Mouse (Mus musculus): ENCODE results near the gene Cactin. TPM values are rescaled to one million over a fixed set of nuclear protein-coding genes. Genes with fewer than 3 reads are reported as not detected.

Cactin gene
- polyA plus RNA-seq, 1 experiment from 2014 or later = 30.5 TPM

- Histone ChIP-seq H3K4me3 (ENCODE audit: low read depth, low read length) (no peak overlapping the region), H3K9me3 (replicated peaks; ENCODE audit: control insufficient read depth, low read length) (no peaks in the 10 kb centered on the region), H3K4me1 (ENCODE audit: control insufficient read depth, insufficient read depth, low read length) (no peaks in the 10 kb centered on the region), H3K9ac (replicated peaks; ENCODE audit: low read length) (no peak overlapping the region), H3K36me3 (replicated peaks; ENCODE audit: control insufficient read depth, insufficient read depth, low read depth, low read length) (peaks cover 15% of the 10 kb centered on the region), H3K27me3 (ENCODE audit: control insufficient read depth, insufficient read depth, low read length) (no peaks in the 10 kb centered on the region), H3K4me2 (ENCODE audit: low read depth, low read length) (no peak overlapping the region), H3K27ac (replicated peaks; ENCODE audit: low read depth, low read length) (no peak overlapping the region)
- ATAC-seq (replicated peaks; ENCODE audit: insufficient number of reproducible peaks, low FRiP score, low TSS enrichment, low read depth) (no peak), DNase-seq (ENCODE audit: low spot score) (peak; percentile 65)
- WGBS = 24% methylated on average over 6 of the region's 9 CpGs
Observed at GRCm38 (mm10) chr10:81304597-81305238, 16.2 kb upstream of the Cactin start.

- H3K27ac ChIP-seq (replicated peaks; ENCODE audit: low read depth, low read length) = no peak overlapping the region
- no peak overlapping the region for H3K9ac ChIP-seq (replicated peaks; ENCODE audit: low read length)
- no peaks in the 10 kb centered on the region for H3K9me3 ChIP-seq (replicated peaks; ENCODE audit: control insufficient read depth, low read length)
- H3K27me3 ChIP-seq (ENCODE audit: control insufficient read depth, insufficient read depth, low read length) = no peaks in the 10 kb centered on the region
- no peak overlapping the region for H3K4me3 ChIP-seq (ENCODE audit: low read depth, low read length)
- 95% methylated on average over 14 of the region's 14 CpGs for WGBS
- ATAC-seq (replicated peaks; ENCODE audit: insufficient number of reproducible peaks, low FRiP score, low TSS enrichment, low read depth) (no peak), DNase-seq (ENCODE audit: low spot score) (no peak)
- peaks cover 19% of the 10 kb centered on the region for H3K36me3 ChIP-seq (replicated peaks; ENCODE audit: control insufficient read depth, insufficient read depth, low read depth, low read length)
- H3K4me2 ChIP-seq (ENCODE audit: low read depth, low read length) = no peak overlapping the region
- no peaks in the 10 kb centered on the region for H3K4me1 ChIP-seq (ENCODE audit: control insufficient read depth, insufficient read depth, low read length)
Observed at GRCm38 (mm10) chr10:81305663-81306062, 15.2 kb upstream of the Cactin start.

- Histone ChIP-seq H3K36me3 (replicated peaks; ENCODE audit: control insufficient read depth, insufficient read depth, low read depth, low read length) (peaks cover 23% of the 10 kb centered on the region), H3K9me3 (replicated peaks; ENCODE audit: control insufficient read depth, low read length) (no peaks in the 10 kb centered on the region), H3K4me2 (ENCODE audit: low read depth, low read length) (no peak overlapping the region), H3K4me1 (ENCODE audit: control insufficient read depth, insufficient read depth, low read length) (no peaks in the 10 kb centered on the region), H3K27me3 (ENCODE audit: control insufficient read depth, insufficient read depth, low read length) (no peaks in the 10 kb centered on the region), H3K9ac (replicated peaks; ENCODE audit: low read length) (no peak overlapping the region), H3K27ac (replicated peaks; ENCODE audit: low read depth, low read length) (no peak overlapping the region), H3K4me3 (ENCODE audit: low read depth, low read length) (no peak overlapping the region)
- no peak for DNase-seq (ENCODE audit: low spot score)
- ATAC-seq (replicated peaks; ENCODE audit: insufficient number of reproducible peaks, low FRiP score, low TSS enrichment, low read depth) = no peak
- 94% methylated on average over 12 of the region's 12 CpGs for WGBS
Observed at GRCm38 (mm10) chr10:81306173-81306668, 14.7 kb upstream of the Cactin start.

- DNase-seq (ENCODE audit: low spot score) (no peak), ATAC-seq (replicated peaks; ENCODE audit: insufficient number of reproducible peaks, low FRiP score, low TSS enrichment, low read depth) (no peak)
- no peak overlapping the region for H3K4me3 ChIP-seq (ENCODE audit: low read depth, low read length)
- no peaks in the 10 kb centered on the region for H3K4me1 ChIP-seq (ENCODE audit: control insufficient read depth, insufficient read depth, low read length)
- H3K9ac ChIP-seq (replicated peaks; ENCODE audit: low read length) = no peak overlapping the region
- no peak overlapping the region for H3K4me2 ChIP-seq (ENCODE audit: low read depth, low read length)
- H3K9me3 ChIP-seq (replicated peaks; ENCODE audit: control insufficient read depth, low read length) = no peaks in the 10 kb centered on the region
- H3K27me3 ChIP-seq (ENCODE audit: control insufficient read depth, insufficient read depth, low read length) = no peaks in the 10 kb centered on the region
- WGBS = 94% methylated on average over 21 of the region's 21 CpGs
- H3K27ac ChIP-seq (replicated peaks; ENCODE audit: low read depth, low read length) = no peak overlapping the region
- H3K36me3 ChIP-seq (replicated peaks; ENCODE audit: control insufficient read depth, insufficient read depth, low read depth, low read length) = peaks cover 25% of the 10 kb centered on the region
Observed at GRCm38 (mm10) chr10:81306837-81307682, 13.8 kb upstream of the Cactin start.

- peaks cover 36% of the 10 kb centered on the region for H3K36me3 ChIP-seq (replicated peaks; ENCODE audit: control insufficient read depth, insufficient read depth, low read depth, low read length)
- no peak for DNase-seq (ENCODE audit: low spot score)
- ATAC-seq (replicated peaks; ENCODE audit: insufficient number of reproducible peaks, low FRiP score, low TSS enrichment, low read depth) = no peak
Observed at GRCm38 (mm10) chr10:81309571-81309970, 11.3 kb upstream of the Cactin start.

GRCm38 (mm10) chr10:81313581-81313980 lies 7.3 kb upstream of the Cactin start:
- H3K4me2 ChIP-seq (ENCODE audit: low read depth, low read length) = no peak overlapping the region
- no peaks in the 10 kb centered on the region for H3K27me3 ChIP-seq (ENCODE audit: control insufficient read depth, insufficient read depth, low read length)
- no peak overlapping the region for H3K9ac ChIP-seq (replicated peaks; ENCODE audit: low read length)
- H3K36me3 ChIP-seq (replicated peaks; ENCODE audit: control insufficient read depth, insufficient read depth, low read depth, low read length) = peaks cover 23% of the 10 kb centered on the region
- H3K27ac ChIP-seq (replicated peaks; ENCODE audit: low read depth, low read length) = no peak overlapping the region
- no peaks in the 10 kb centered on the region for H3K9me3 ChIP-seq (replicated peaks; ENCODE audit: control insufficient read depth, low read length)
- DNase-seq (ENCODE audit: low spot score) (no peak), ATAC-seq (replicated peaks; ENCODE audit: insufficient number of reproducible peaks, low FRiP score, low TSS enrichment, low read depth) (no peak)
- WGBS = 91% methylated on average over 13 of the region's 13 CpGs
- no peak overlapping the region for H3K4me3 ChIP-seq (ENCODE audit: low read depth, low read length)
- no peaks in the 10 kb centered on the region; the same call in 1 of the 2 replicates for H3K4me1 ChIP-seq (ENCODE audit: control insufficient read depth, insufficient read depth, low read length)

More at GRCm38 (mm10) chr10:81309571-81309970, 11.3 kb upstream of the Cactin start:
- Histone ChIP-seq H3K27ac (replicated peaks; ENCODE audit: low read depth, low read length) (no peak overlapping the region), H3K9ac (replicated peaks; ENCODE audit: low read length) (no peak overlapping the region), H3K27me3 (ENCODE audit: control insufficient read depth, insufficient read depth, low read length) (no peaks in the 10 kb centered on the region), H3K4me3 (ENCODE audit: low read depth, low read length) (no peak overlapping the region), H3K4me2 (ENCODE audit: low read depth, low read length) (no peak overlapping the region), H3K9me3 (replicated peaks; ENCODE audit: control insufficient read depth, low read length) (no peaks in the 10 kb centered on the region), H3K4me1 (ENCODE audit: control insufficient read depth, insufficient read depth, low read length) (no peaks in the 10 kb centered on the region)
- 90% methylated on average over 5 of the region's 5 CpGs for WGBS

GRCm38 (mm10) chr10:81314201-81314600 lies 6.7 kb upstream of the Cactin start:
- WGBS = 78% methylated on average over 7 of the region's 7 CpGs
- H3K27ac ChIP-seq (replicated peaks; ENCODE audit: low read depth, low read length) = no peak overlapping the region
- ATAC-seq (replicated peaks; ENCODE audit: insufficient number of reproducible peaks, low FRiP score, low TSS enrichment, low read depth) (no peak), DNase-seq (ENCODE audit: low spot score) (no peak)
- peaks cover 21% of the 10 kb centered on the region for H3K36me3 ChIP-seq (replicated peaks; ENCODE audit: control insufficient read depth, insufficient read depth, low read depth, low read length)
- no peaks in the 10 kb centered on the region for H3K9me3 ChIP-seq (replicated peaks; ENCODE audit: control insufficient read depth, low read length)
- H3K4me1 ChIP-seq (ENCODE audit: control insufficient read depth, insufficient read depth, low read length) = peaks cover 3% of the 10 kb centered on the region
- no peaks in the 10 kb centered on the region for H3K27me3 ChIP-seq (ENCODE audit: control insufficient read depth, insufficient read depth, low read length)
- no peak overlapping the region for H3K4me2 ChIP-seq (ENCODE audit: low read depth, low read length)
- no peak overlapping the region for H3K4me3 ChIP-seq (ENCODE audit: low read depth, low read length)
- no peak overlapping the region for H3K9ac ChIP-seq (replicated peaks; ENCODE audit: low read length)

- DNase-seq (ENCODE audit: low spot score) = no peak
- H3K4me2 ChIP-seq (ENCODE audit: low read depth, low read length) = no peak overlapping the region
- H3K4me3 ChIP-seq (ENCODE audit: low read depth, low read length) = no peak overlapping the region
- WGBS = 94% methylated on average over 16 of the region's 16 CpGs
- no peak for ATAC-seq (replicated peaks; ENCODE audit: insufficient number of reproducible peaks, low FRiP score, low TSS enrichment, low read depth)
- peaks cover 6% of the 10 kb centered on the region for H3K4me1 ChIP-seq (ENCODE audit: control insufficient read depth, insufficient read depth, low read length)
- peaks cover 18% of the 10 kb centered on the region for H3K36me3 ChIP-seq (replicated peaks; ENCODE audit: control insufficient read depth, insufficient read depth, low read depth, low read length)
- H3K9ac ChIP-seq (replicated peaks; ENCODE audit: low read length) = no peak overlapping the region
- no peak overlapping the region for H3K27ac ChIP-seq (replicated peaks; ENCODE audit: low read depth, low read length)
- no peaks in the 10 kb centered on the region for H3K27me3 ChIP-seq (ENCODE audit: control insufficient read depth, insufficient read depth, low read length)
- H3K9me3 ChIP-seq (replicated peaks; ENCODE audit: control insufficient read depth, low read length) = no peaks in the 10 kb centered on the region
Observed at GRCm38 (mm10) chr10:81315587-81315986, 5.3 kb upstream of the Cactin start.

Measured in embryonic facial prominence, embryonic 11.5 days (tissue).